Mouse (Mus musculus) lung, embryonic 16.5 days (tissue): ENCODE measurements around the gene Aipl1. TPM values are rescaled to one million over a fixed set of nuclear protein-coding genes. Genes with fewer than 3 reads are reported as not detected.
A peak's percentile ranks its signal among the peaks of the same experiment; 100 is the strongest.

ENCODE experiments used
- ATAC-seq: fragments of 200-750 bp; cut with Nextera tagmentation; 2 replicates; pipeline ENCODE4 v1.8.0; 2017; ENCODE audit warnings: low read depth, mild to moderate bottlenecking, moderate library complexity
- H3K27ac ChIP-seq: fragments of 300-500 bp; sonication (generic); 2 replicates; pipeline ENCODE4 v1.5.1; 2014; ENCODE audit warnings: mild to moderate bottlenecking, control low read depth, low read length
- H3K27me3 ChIP-seq: fragments of 300-500 bp; sonication (generic); 2 replicates; pipeline ENCODE4 v1.6.1; 2014; ENCODE audit warnings: low read depth, low read length, mixed read lengths; ENCODE audit not compliant: control insufficient read depth, insufficient read depth
- H3K36me3 ChIP-seq: fragments of 300-500 bp; sonication (generic); 2 replicates; pipeline ENCODE4 v1.6.1; 2014; ENCODE audit warnings: low read length; ENCODE audit not compliant: control insufficient read depth, insufficient read depth
- H3K4me1 ChIP-seq: fragments of 300-500 bp; sonication (generic); replicated peaks from 2 replicates; pipeline ENCODE4 v1.6.1; 2014; ENCODE audit warnings: low read length, mixed read lengths; ENCODE audit not compliant: control insufficient read depth, insufficient read depth
- H3K4me2 ChIP-seq: fragments of 300-500 bp; sonication (generic); 2 replicates; pipeline ENCODE4 v1.6.1; 2014; ENCODE audit warnings: low read depth, low read length, control low read depth
- H3K4me3 ChIP-seq: fragments of 300-500 bp; sonication (generic); 2 replicates; pipeline ENCODE4 v1.5.1; 2014; ENCODE audit warnings: mild to moderate bottlenecking, low read length, control low read depth
- H3K9ac ChIP-seq: fragments of 300-500 bp; sonication (generic); 2 replicates; pipeline ENCODE4 v1.6.1; 2014; ENCODE audit warnings: low read length, control low read depth
- H3K9me3 ChIP-seq: fragments of 300-500 bp; sonication (generic); 2 replicates; pipeline ENCODE4 v1.6.1; 2016; ENCODE audit warnings: low read length; ENCODE audit not compliant: control insufficient read depth
- WGBS: fragments of 180-500 bp; shearing (Covaris S2); extraction: QIAGEN DNeasy Blood & Tissue Kit; methylation state at CpG from one replicate; pipeline ENCODE4 v1.1.7; 2014; 5-methylcytosine and 5-hydroxymethylcytosine counted together
- polyA plus RNA-seq: library from polyadenylated mRNA; unstranded; fragments of >200 nt; fragmentation: Nextera tagmentation; extraction: Ambion mirVana; gene quantifications from 2 replicates; pipeline ENCODE4 v1.2.1, GENCODE M21; 2015

Gene Aipl1
- 0.44 and 0.64 TPM in 2 replicates for polyA plus RNA-seq

GRCm38 (mm10) chr11:72037409-72037808, at the start of gene Aipl1:
Aipl1 (minus strand) TSS chr11:72037509.
- ATAC-seq = no peak
- Histone ChIP-seq H3K9ac (no peak within 1 kb of the TSS), H3K4me2 (no peak within 1 kb of the TSS), H3K27ac (no peak within 1 kb of the TSS), H3K4me3 (no peak within 1 kb of the TSS), H3K4me1 (peaks cover 10% of the 10 kb centered on the region), H3K9me3 (no peaks in the 10 kb centered on the region), H3K27me3 (no peaks in the 10 kb centered on the region), H3K36me3 (no peaks in the 10 kb centered on the region)
- WGBS = 47% methylated on average over 4 of the region's 4 CpGs

DNA sequence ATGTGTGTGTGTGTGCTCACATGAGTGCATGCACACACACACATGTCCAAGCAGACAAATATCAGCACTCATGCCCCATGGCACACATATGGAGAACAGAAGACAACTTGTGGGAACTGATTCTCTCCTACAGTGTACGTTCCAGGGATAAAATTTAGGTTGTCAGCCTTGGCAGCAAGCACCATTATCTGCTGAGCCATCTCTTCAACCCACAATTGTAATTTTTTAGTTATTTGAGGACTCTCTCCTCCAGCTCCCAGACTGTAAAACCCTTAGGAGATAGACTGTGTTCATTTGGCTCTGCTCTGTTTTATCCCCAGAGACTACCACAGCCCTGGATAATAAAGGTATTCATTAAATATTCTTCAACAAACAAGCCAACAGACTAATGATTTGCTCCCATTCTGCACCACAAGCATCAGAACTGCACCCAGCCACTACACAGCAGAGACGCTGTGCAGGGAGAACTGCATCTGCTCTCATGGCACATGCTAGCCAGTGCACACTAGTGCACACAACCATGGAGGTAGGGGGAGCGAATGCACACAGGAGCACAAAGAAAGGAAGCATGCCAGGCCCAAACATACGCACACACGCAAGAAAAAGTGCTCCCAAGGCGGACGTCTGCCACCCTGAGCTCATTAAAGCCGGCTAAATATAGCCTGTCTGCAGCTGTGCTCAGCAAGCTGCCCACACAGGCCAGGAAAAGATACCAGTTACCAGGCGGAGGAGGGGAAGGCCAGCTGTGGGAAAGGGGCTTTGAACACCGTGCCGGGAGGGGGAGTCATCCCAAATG, 49.1 kb upstream of the Aipl1 start:
- H3K9ac ChIP-seq = no peak overlapping the region

DNA sequence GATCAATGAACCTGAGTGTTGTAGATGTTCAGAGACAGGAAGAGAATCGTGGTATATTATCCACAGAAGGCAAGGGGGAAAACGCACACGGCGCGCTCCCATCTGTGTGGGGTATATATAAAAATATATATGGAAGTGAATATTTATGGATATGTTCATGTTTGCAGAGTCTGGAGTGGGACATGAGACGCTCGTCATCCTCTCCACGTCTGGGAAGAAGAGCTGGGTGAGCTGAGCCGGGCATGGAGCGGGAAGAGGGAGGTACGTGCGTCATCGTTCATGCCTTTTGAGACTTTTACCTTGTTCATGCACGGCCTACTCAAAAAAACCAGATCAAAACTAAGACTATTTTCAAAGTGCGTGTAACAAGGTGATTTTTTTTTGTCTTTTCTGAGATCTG, 47.0 kb upstream of the Aipl1 start:
- Histone ChIP-seq H3K4me1 (0 out of 2 replicates have a peak, but pooled peaks cover 3% of the 10 kb centered on the region), H3K9me3 (no peaks in the 10 kb centered on the region), H3K9ac (no peak overlapping the region), H3K27me3 (no peaks in the 10 kb centered on the region), H3K4me2 (no peak overlapping the region), H3K36me3 (no peaks in the 10 kb centered on the region), H3K27ac (no peak overlapping the region), H3K4me3 (no peak overlapping the region)
- no peak for ATAC-seq
- 89% methylated on average over 15 of the region's 15 CpGs for WGBS

More for the DNA sequence above, 49.1 kb upstream of the Aipl1 start:
- H3K4me1 ChIP-seq = 0 out of 2 replicates have a peak, but pooled peaks cover 3% of the 10 kb centered on the region
- no peaks in the 10 kb centered on the region for H3K36me3 ChIP-seq
- 0 out of 2 replicates have a peak overlapping the region, but pooled peaks have one; percentile 8 for H3K27ac ChIP-seq
- WGBS = 38% methylated on average over 11 of the region's 11 CpGs
- no peak overlapping the region for H3K4me3 ChIP-seq
- H3K4me2 ChIP-seq = no peak overlapping the region
- no peaks in the 10 kb centered on the region for H3K27me3 ChIP-seq
- 0 out of 2 replicates have a peak, but pooled peaks have one; percentile 26 for ATAC-seq
- no peaks in the 10 kb centered on the region for H3K9me3 ChIP-seq

- Histone ChIP-seq H3K27me3 (no peaks in the 10 kb centered on the region), H3K36me3 (no peaks in the 10 kb centered on the region), H3K9ac (no peak overlapping the region), H3K4me1 (0 out of 2 replicates have a peak, but pooled peaks cover 3% of the 10 kb centered on the region), H3K27ac (no peak overlapping the region), H3K4me3 (no peak overlapping the region), H3K9me3 (no peaks in the 10 kb centered on the region), H3K4me2 (no peak overlapping the region)
- no peak for ATAC-seq
- 83% methylated on average over 4 of the region's 4 CpGs for WGBS
These were observed 45.3 kb upstream of the Aipl1 start for GRCm38 (mm10) chr11:72082601-72083000.

GRCm38 (mm10) chr11:72080461-72080860, 43.2 kb upstream of the Aipl1 start:
- Histone ChIP-seq H3K36me3 (no peaks in the 10 kb centered on the region), H3K9me3 (no peaks in the 10 kb centered on the region), H3K27me3 (no peaks in the 10 kb centered on the region), H3K4me3 (no peak overlapping the region), H3K4me1 (no peaks in the 10 kb centered on the region), H3K27ac (no peak overlapping the region), H3K9ac (no peak overlapping the region), H3K4me2 (no peak overlapping the region)
- no peak for ATAC-seq
- 91% methylated on average over 6 of the region's 6 CpGs for WGBS

DNA sequence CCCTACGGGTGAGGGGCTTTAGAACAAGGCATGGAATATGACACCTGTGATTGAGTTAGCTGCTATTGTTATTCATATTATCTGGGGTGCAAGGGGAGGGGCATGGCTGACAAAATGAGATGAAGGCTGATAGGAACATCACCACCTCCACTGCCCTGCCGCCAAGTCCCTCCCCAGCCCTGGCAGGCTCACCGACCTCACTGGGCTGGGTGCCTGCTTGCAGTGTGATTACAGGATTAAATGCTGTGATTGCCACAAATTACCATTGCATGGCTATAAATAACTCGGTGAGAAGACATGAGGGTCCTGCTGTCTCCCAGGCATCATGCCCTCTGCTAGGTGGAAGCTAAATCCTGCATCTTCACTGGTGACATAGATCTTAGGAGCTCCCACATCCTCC, 41.3 kb upstream of the Aipl1 start:
- no peaks in the 10 kb centered on the region for H3K4me1 ChIP-seq
- no peaks in the 10 kb centered on the region for H3K36me3 ChIP-seq
- H3K4me3 ChIP-seq = no peak overlapping the region
- WGBS = 54% methylated on average over 4 of the region's 4 CpGs
- H3K9ac ChIP-seq = no peak overlapping the region
- no peaks in the 10 kb centered on the region for H3K9me3 ChIP-seq
- no peak for ATAC-seq
- H3K27me3 ChIP-seq = no peaks in the 10 kb centered on the region
- no peak overlapping the region for H3K27ac ChIP-seq
- H3K4me2 ChIP-seq = no peak overlapping the region

DNA sequence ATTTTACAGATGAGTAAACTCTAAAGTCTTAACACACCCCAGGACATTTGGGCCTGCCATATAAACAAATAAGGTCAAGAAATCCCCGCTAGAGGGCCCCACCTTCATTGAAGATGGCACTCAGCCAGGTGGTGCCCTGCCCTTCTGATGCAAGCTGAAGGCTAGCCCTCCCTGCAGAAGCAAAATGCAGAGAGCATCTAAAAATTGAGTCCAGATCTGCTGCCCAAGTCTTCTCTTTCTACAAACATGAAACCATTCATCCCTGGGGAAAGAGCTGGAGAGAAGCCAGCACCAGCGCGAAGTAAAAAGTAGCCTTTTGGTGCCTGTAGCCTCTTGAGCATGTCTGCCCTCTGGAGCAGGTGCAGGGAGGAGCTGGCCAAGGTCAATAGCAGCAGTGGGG, 40.7 kb upstream of the Aipl1 start:
- Histone ChIP-seq H3K27me3 (no peaks in the 10 kb centered on the region), H3K9me3 (no peaks in the 10 kb centered on the region), H3K4me3 (no peak overlapping the region), H3K36me3 (no peaks in the 10 kb centered on the region), H3K4me2 (no peak overlapping the region), H3K9ac (no peak overlapping the region), H3K27ac (no peak overlapping the region), H3K4me1 (no peaks in the 10 kb centered on the region)
- ATAC-seq = no peak
- WGBS = 37% methylated on average over 3 of the region's 3 CpGs

DNA sequence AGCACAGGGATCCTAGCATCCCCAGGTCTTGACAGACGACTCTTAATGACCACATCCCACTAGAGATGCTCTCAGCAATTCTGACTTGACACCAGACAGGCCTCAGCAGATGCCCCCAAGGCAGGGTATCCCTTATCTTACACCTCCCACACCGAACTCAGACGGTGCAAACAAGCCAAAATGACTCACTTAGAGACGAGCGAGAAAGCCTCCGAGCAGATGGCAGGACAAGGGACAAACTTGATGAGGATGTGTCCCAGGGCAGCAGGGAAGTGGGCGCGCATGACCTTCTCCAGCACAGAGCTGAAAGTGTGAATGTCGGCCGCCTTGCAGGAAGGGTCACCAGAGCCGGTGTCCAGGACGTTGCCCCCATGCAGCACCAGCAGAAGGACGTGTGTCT, 36.9 kb upstream of the Aipl1 start:
- no peaks in the 10 kb centered on the region for H3K4me1 ChIP-seq
- H3K27me3 ChIP-seq = no peaks in the 10 kb centered on the region
- no peak overlapping the region for H3K27ac ChIP-seq
- no peak overlapping the region for H3K4me2 ChIP-seq
- no peak overlapping the region for H3K9ac ChIP-seq
- no peaks in the 10 kb centered on the region for H3K9me3 ChIP-seq
- ATAC-seq = no peak
- no peak overlapping the region for H3K4me3 ChIP-seq
- WGBS = 64% methylated on average over 13 of the region's 13 CpGs
- no peaks in the 10 kb centered on the region for H3K36me3 ChIP-seq

DNA sequence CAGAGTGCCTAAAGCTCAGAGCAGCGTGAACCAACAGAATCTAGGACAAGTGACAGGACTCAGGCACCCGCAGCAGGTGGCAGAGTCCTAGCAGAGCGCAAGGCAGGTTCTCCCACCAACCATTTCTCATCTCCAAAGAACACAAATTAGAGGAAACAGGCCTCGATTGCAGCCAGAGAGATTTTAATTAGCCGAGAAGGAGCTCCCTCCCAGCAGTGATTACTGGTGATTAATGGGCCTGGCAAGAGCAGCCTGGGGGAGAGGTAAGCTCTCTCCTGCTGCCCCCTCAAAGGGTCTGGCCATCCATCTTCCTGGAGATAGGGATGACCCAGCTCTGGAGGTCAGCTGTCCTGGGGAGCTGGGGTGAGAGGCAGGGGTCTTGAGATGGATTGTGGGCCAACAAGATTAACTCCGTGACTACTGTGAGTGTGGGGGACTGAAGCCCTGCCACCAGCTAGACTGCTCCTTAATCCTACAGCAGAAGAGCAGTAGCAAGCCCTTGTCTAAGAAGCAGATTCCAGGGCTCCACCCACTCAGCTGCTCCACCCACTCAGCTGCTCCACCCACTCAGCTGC, 35.1 kb upstream of the Aipl1 start:
- no peak overlapping the region for H3K27ac ChIP-seq
- no peaks in the 10 kb centered on the region for H3K27me3 ChIP-seq
- no peaks in the 10 kb centered on the region for H3K36me3 ChIP-seq
- no peak overlapping the region for H3K9ac ChIP-seq
- no peak for ATAC-seq
- H3K4me2 ChIP-seq = no peak overlapping the region
- H3K4me3 ChIP-seq = no peak overlapping the region
- WGBS = 20% methylated on average over 6 of the region's 6 CpGs
- H3K4me1 ChIP-seq = no peaks in the 10 kb centered on the region
- H3K9me3 ChIP-seq = no peaks in the 10 kb centered on the region
